Mouse (Mus musculus) liver, embryonic 13.5 days (tissue): Measurements from ENCODE around the gene Gm11060. TPM values are rescaled to one million over a fixed set of nuclear protein-coding genes. Genes with fewer than 3 reads are reported as not detected.

Experiments used
- ATAC-seq: fragments of 200-750 bp; cut with Nextera tagmentation; 2 replicates; pipeline ENCODE4 v1.8.0; 2017; ENCODE audit warnings: low read depth, mild to moderate bottlenecking, moderate number of reproducible peaks, moderate library complexity
- DNase-seq: peaks from one replicate; pipeline ENCODE4 v3.0.0; 2022
- H3K27ac ChIP-seq: fragments of 300-500 bp; sonication (generic); 2 replicates; pipeline ENCODE4 v1.5.1; 2015; ENCODE audit warnings: moderate library complexity, mild to moderate bottlenecking, inconsistent platforms
- H3K27me3 ChIP-seq: fragments of 300-500 bp; sonication (generic); 2 replicates; pipeline ENCODE4 v1.6.1; 2015; ENCODE audit warnings: mild to moderate bottlenecking, inconsistent platforms
- H3K36me3 ChIP-seq: fragments of 300-500 bp; sonication (generic); 2 replicates; pipeline ENCODE4 v1.6.1; 2015; ENCODE audit warnings: mild to moderate bottlenecking, inconsistent platforms
- H3K4me1 ChIP-seq: fragments of 300-500 bp; sonication (generic); replicated peaks from 2 replicates; pipeline ENCODE4 v1.6.1; 2015; ENCODE audit warnings: inconsistent platforms
- H3K4me2 ChIP-seq: fragments of 300-500 bp; sonication (generic); 2 replicates; pipeline ENCODE4 v1.6.1; 2015; ENCODE audit warnings: inconsistent platforms, mild to moderate bottlenecking, moderate library complexity
- H3K4me3 ChIP-seq: fragments of 300-500 bp; sonication (generic); replicated peaks from 2 replicates; pipeline ENCODE4 v1.5.1; 2015; ENCODE audit warnings: mild to moderate bottlenecking, inconsistent platforms
- H3K9ac ChIP-seq: fragments of 300-500 bp; sonication (generic); 2 replicates; pipeline ENCODE4 v1.6.1; 2015; ENCODE audit warnings: mild to moderate bottlenecking, inconsistent platforms
- H3K9me3 ChIP-seq: fragments of 300-500 bp; sonication (generic); replicated peaks from 2 replicates; pipeline ENCODE4 v1.6.1; 2016; ENCODE audit warnings: inconsistent platforms
- WGBS: fragments of 180-500 bp; shearing (Covaris S2); methylation state at CpG from one replicate; pipeline ENCODE4 v1.1.7; 2015; ENCODE audit not compliant: insufficient replicate concordance; 5-methylcytosine and 5-hydroxymethylcytosine counted together
- polyA plus RNA-seq: library from polyadenylated mRNA; unstranded; fragments of >200 nt; fragmentation: Nextera tagmentation; extraction: Ambion mirVana; gene quantifications from 2 replicates; pipeline ENCODE4 v1.2.1, GENCODE M21; 2015

Gene Gm11060
- not detected in 2 replicates for polyA plus RNA-seq

DNA sequence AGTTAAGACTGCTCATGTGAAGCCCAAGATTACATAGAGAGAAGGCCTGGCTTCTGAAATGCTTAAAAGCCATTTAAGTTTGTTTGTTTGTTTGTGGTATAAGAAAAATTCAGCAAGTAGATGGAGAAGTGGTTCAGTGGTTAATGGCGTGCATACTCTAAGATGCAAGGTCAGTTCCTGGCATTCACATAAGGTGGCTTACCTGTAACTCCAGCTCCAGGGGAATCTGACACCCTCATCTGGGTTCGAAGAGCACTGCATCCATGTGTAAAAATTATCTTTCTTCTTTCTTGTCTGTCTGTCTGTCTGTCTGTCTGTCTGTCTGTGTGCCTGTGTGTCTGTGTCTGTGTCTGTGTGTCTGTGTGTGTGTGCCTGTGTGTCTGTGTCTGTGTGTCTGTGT, at the start of gene Gm11060:
TSS of gene Gm11060 (plus strand) at position 301 of the 400 bp plus-strand sequence.
- DNase-seq (no peak), ATAC-seq (no peak)
- H3K9ac ChIP-seq = no peak within 1 kb of the TSS
- no peak within 1 kb of the TSS for H3K4me3 ChIP-seq
- H3K4me1 ChIP-seq = no peaks in the 10 kb centered on the region
- H3K36me3 ChIP-seq = no peaks in the 10 kb centered on the region
- no peaks in the 10 kb centered on the region for H3K9me3 ChIP-seq
- WGBS = 56% methylated on average over 2 of the region's 2 CpGs
- H3K27ac ChIP-seq = no peak within 1 kb of the TSS
- H3K4me2 ChIP-seq = no peak within 1 kb of the TSS
- no peaks in the 10 kb centered on the region for H3K27me3 ChIP-seq

DNA sequence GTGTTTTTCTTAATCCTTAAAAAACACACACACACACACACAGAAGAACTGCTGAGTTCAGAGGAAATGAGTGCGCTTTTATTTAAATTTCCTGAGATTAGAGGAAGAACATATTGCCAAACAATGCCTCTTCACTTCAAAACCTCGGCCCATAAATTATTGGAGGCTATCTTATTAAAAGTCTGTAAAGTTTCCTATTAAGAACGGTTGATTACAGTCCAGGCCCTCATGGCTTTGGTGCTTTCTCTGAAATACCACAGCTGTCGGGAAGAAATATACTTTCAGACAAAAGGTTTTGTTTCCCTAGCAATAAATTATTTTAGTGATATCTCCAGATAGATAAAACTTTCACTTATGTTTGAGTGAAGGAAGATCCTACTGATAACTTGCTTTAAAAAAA, 48.7 kb upstream of the Gm11060 start:
- Histone ChIP-seq H3K4me1 (peaks cover 6% of the 10 kb centered on the region), H3K4me3 (no peak overlapping the region), H3K27me3 (no peaks in the 10 kb centered on the region), H3K9ac (no peak overlapping the region), H3K4me2 (no peak overlapping the region), H3K27ac (no peak overlapping the region), H3K36me3 (no peaks in the 10 kb centered on the region), H3K9me3 (no peaks in the 10 kb centered on the region)
- 56% methylated on average over 4 of the region's 4 CpGs for WGBS
- DNase-seq = no peak
- no peak for ATAC-seq

DNA sequence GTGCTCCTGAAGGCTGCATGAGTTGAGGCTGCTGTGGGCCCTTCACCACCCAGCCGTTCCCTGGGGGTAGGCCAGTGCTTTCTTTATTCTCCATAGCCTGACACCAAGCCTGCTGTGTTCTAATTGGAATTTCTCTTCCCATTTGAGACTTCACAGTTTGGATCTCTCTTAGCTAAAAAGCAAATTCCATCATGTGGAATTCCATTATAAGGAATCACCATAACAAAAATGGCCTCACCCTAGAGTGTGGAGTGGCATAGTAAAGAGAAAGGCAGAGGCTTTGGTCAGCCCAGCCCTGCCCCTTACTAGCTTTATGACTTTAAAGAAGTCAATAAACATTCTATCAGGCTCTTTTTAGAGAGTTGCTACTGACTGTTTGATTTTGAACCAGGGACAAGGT, 43.5 kb upstream of the Gm11060 start:
- Histone ChIP-seq H3K4me3 (no peak overlapping the region), H3K9me3 (no peaks in the 10 kb centered on the region), H3K27me3 (0 out of 2 replicates have a peak, but pooled peaks cover 4% of the 10 kb centered on the region), H3K4me1 (no peaks in the 10 kb centered on the region), H3K9ac (no peak overlapping the region), H3K4me2 (no peak overlapping the region), H3K36me3 (no peaks in the 10 kb centered on the region), H3K27ac (no peak overlapping the region)
- no peak for ATAC-seq
- no peak for DNase-seq
- WGBS = 64% methylated on average over 1 of the region's 1 CpGs

DNA sequence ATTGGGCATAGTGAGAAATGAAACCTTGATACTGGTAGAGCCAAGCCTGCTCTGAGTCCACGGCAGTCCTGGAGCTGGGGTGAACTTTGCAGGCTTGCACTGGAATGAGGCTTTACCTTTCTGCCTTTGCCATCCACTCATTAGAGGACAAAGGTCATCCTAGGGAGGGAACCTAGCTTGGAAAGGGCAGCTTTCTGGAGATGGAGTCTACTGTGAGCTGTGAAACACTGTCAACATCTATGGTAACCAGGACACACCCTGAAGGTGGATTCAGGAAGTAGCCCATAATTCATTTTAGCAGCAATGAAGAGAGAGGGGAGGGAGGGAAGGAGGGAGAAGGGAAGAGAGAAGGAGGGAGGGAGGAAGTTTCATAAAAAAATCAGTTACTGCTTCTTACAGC, 36.3 kb upstream of the Gm11060 start:
- Histone ChIP-seq H3K4me3 (no peak overlapping the region), H3K36me3 (no peaks in the 10 kb centered on the region), H3K9me3 (no peaks in the 10 kb centered on the region), H3K9ac (no peak overlapping the region), H3K27ac (no peak overlapping the region), H3K27me3 (no peaks in the 10 kb centered on the region), H3K4me2 (no peak overlapping the region), H3K4me1 (peaks cover 8% of the 10 kb centered on the region)
- ATAC-seq = 0 out of 2 replicates have a peak, but pooled peaks have one; percentile 18
- WGBS = 50% methylated on average over 1 of the region's 1 CpGs
- no peak for DNase-seq

DNA sequence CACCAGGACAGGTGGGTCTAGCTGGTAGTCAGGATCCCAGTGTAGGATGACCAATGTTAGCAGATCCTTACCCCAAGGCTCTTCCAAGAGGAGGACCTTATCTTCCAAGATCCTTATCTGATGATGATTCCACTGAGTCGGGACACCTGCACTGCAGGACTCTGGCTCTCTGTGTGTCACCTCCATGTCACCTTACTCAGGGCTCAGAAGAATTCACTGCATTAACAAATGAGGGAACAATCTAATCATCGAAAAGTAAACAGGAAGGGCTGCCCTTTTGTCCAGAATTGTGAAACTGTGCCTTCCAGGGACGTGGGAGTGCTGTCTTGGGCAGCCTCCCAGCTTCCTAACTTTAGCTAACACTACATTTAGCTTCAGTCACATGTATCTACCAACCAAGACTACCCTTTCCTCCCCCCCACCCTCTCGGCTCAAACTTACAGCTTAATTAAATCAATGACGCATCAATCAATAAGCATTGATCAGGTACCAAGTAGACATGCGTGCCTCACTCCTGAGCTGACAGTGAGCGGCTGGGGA, 33.2 kb upstream of the Gm11060 start:
- Histone ChIP-seq H3K36me3 (no peaks in the 10 kb centered on the region), H3K27me3 (no peaks in the 10 kb centered on the region), H3K4me1 (peaks cover 8% of the 10 kb centered on the region), H3K9me3 (no peaks in the 10 kb centered on the region), H3K4me2 (no peak overlapping the region), H3K4me3 (no peak overlapping the region), H3K9ac (no peak overlapping the region), H3K27ac (no peak overlapping the region)
- no peak for ATAC-seq
- 52% methylated on average over 7 of the region's 7 CpGs for WGBS
- no peak for DNase-seq

DNA sequence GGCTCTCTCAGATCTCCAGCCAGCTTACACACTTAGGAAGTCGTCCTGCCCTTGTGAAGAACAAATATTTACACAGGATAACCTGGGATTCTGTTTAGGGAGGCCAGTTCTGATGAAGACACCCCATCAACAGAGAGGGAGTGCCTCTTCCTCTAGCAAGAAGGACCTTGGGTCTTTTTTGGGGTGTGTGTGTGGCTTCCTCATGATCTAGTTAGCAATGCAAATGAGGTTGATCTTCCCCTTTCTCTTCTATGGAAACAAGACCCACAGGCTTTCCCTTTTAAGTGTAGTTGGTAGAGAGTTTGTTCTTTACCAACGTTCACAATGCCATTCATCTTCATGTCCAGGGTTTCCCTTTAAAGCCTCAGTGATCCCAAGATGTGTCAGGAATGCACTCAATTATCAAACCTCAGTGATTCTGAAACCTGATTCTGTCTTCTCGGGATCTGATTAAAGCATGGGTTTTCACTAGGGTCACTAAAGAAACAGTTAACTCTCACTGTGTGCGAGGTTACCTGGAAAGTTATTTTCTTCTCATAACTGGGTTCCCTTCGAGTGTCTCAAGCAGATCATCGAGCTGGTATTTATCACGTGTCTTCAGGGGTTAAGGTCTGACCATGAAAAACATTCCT, 29.0 kb upstream of the Gm11060 start:
- 39% methylated on average over 7 of the region's 7 CpGs for WGBS
- no peak overlapping the region for H3K27ac ChIP-seq
- H3K4me3 ChIP-seq = no peak overlapping the region
- no peak for ATAC-seq
- no peak overlapping the region for H3K4me2 ChIP-seq
- H3K27me3 ChIP-seq = no peaks in the 10 kb centered on the region
- no peak overlapping the region for H3K9ac ChIP-seq
- no peaks in the 10 kb centered on the region for H3K9me3 ChIP-seq
- DNase-seq = no peak
- peaks cover 4% of the 10 kb centered on the region for H3K4me1 ChIP-seq
- H3K36me3 ChIP-seq = no peaks in the 10 kb centered on the region

DNA sequence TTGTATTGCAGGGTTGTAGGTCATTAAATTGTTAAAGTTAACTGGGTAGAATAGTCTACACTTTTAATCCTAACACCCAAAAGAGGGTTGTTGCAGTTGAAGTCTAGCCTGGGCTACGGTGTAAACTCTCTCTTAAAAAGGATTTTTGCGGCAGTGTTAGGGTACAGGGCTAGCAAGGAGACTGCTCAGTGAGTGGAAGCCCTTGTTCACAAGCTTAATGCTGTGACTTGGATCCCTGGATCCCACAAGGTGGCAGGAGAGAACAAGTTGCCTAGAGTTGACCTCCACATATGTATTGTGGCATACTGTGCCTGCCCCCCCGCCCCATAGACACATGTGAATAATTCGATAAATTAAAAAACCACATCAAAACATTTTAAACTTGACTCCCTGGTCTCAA, 19.3 kb upstream of the Gm11060 start:
- WGBS = 56% methylated on average over 4 of the region's 4 CpGs
- Histone ChIP-seq H3K36me3 (no peaks in the 10 kb centered on the region), H3K9me3 (no peaks in the 10 kb centered on the region), H3K4me2 (no peak overlapping the region), H3K4me3 (no peak overlapping the region), H3K27ac (no peak overlapping the region), H3K27me3 (no peaks in the 10 kb centered on the region), H3K4me1 (no peaks in the 10 kb centered on the region), H3K9ac (no peak overlapping the region)
- no peak for ATAC-seq
- DNase-seq = no peak

DNA sequence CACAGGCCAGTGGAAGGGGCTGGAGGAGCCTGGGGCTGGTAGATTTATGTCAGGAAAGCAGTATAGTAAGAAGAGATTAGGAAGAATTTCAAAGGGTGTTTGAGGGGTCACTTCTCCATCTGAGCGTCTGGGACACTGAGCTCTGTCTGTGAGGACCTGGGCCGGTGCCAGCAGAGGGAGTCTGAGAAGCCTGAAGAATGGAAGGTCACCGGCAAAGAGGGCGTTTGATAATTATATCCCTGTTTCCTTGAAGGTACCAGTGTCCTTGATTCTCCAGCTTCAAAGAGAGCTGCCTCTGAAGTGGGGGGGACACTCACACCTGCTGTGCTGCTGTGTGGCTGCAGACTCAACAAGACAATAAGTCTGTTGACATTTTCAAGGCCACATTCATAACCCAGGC, 17.6 kb upstream of the Gm11060 start:
- no peak overlapping the region for H3K27ac ChIP-seq
- DNase-seq = no peak
- no peak overlapping the region for H3K4me2 ChIP-seq
- no peaks in the 10 kb centered on the region for H3K9me3 ChIP-seq
- no peaks in the 10 kb centered on the region for H3K36me3 ChIP-seq
- H3K4me3 ChIP-seq = no peak overlapping the region
- 36% methylated on average over 4 of the region's 4 CpGs for WGBS
- no peak for ATAC-seq
- no peaks in the 10 kb centered on the region for H3K27me3 ChIP-seq
- no peaks in the 10 kb centered on the region for H3K4me1 ChIP-seq
- H3K9ac ChIP-seq = no peak overlapping the region

DNA sequence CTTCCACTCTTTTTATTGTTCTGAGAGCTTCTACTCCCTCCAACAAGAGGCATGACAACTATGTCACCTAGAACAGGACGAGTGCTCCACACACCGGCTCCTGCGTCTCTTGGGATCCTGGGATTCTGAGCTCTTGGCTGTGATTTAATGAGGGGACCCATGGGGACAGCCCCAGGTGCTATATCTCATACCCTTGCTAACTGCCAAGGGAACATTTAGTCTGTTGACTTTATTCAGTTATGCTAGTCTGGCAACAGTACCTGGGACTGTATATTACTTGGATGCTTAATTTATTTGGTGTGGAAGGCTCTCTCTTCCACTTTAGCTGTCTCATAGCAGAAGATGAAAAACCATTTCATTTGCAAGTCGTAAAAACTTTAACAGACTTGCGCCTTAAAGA, 16.0 kb upstream of the Gm11060 start:
- Histone ChIP-seq H3K9me3 (no peaks in the 10 kb centered on the region), H3K4me3 (no peak overlapping the region), H3K36me3 (no peaks in the 10 kb centered on the region), H3K9ac (no peak overlapping the region), H3K27me3 (no peaks in the 10 kb centered on the region), H3K27ac (no peak overlapping the region), H3K4me2 (no peak overlapping the region), H3K4me1 (no peaks in the 10 kb centered on the region)
- no peak for DNase-seq
- no peak for ATAC-seq
- WGBS = 69% methylated on average over 5 of the region's 5 CpGs

DNA sequence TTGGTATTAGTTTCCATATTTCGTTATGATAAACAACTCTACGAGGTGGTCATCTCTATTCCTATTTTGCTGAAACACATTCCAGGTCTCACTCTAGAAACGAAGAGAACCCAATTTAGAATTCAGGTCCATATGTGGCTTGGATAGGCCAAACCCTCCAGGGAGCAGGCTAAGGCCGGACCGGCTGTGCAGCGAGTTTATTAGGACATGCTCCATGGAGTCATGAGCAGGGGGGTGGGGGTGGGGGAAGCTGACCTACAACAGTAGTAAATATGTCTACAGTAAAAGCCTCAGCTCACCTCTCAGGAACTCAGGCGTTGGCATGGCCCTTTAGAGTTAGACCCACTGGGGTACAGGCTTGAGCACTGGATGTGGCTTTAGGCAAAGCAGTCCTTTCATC, 14.7 kb upstream of the Gm11060 start:
- no peak for DNase-seq
- no peak overlapping the region for H3K4me2 ChIP-seq
- no peak overlapping the region for H3K9ac ChIP-seq
- no peaks in the 10 kb centered on the region for H3K36me3 ChIP-seq
- 74% methylated on average over 7 of the region's 7 CpGs for WGBS
- H3K9me3 ChIP-seq = no peaks in the 10 kb centered on the region
- H3K27ac ChIP-seq = no peak overlapping the region
- ATAC-seq = no peak
- H3K4me1 ChIP-seq = no peaks in the 10 kb centered on the region
- no peaks in the 10 kb centered on the region for H3K27me3 ChIP-seq
- no peak overlapping the region for H3K4me3 ChIP-seq

DNA sequence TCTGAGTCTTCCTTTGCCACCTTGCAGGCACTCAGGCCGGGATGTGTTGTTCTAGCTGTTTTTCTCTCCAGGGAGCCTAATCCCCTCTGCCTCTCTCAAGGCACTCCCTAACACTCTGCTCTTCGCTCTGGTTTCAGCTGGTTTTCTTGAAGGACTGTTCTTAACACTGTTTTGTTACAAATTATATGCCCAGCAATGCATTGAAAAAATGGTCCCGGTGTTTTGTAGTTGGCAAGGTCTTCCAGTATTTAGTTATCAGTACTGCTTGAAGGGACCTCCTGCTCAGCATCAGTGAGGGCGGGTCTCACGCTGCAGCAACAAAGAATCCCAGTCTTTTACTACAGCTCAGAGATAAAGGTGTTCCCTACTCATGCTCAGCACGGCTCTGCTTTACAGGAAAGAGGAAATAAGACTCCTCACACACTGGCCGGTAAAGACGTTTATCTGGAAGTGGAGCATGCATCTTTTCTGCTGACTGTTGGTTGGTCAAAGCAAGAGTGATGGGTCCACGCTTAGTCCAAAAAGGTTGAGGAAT, 9.5 kb upstream of the Gm11060 start:
- Histone ChIP-seq H3K27ac (no peak overlapping the region), H3K9me3 (no peaks in the 10 kb centered on the region), H3K4me2 (no peak overlapping the region), H3K4me1 (no peaks in the 10 kb centered on the region), H3K4me3 (no peak overlapping the region), H3K36me3 (no peaks in the 10 kb centered on the region), H3K27me3 (no peaks in the 10 kb centered on the region), H3K9ac (no peak overlapping the region)
- DNase-seq (no peak), ATAC-seq (no peak)
- 19% methylated on average over 9 of the region's 9 CpGs for WGBS

DNA sequence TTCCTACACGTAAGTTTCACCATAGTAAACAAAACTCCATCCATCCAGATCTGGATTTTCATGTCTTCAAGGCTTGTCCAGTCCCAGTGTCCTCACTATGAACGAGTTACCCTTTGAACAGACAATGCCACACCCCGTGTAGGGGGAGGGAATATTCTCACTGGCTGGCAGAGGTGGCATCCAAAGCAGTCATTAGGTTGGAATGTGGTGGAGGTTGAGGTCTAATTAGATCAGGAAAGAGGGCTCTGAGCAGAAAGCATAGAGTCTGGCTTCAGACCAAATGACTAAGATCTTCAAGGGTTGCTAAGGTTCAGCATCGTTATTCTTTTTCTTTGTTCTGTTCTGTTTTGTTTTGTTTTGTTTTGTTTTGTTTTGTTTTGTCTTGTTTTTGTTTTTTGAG, 7.8 kb upstream of the Gm11060 start:
- WGBS = 54% methylated on average over 4 of the region's 4 CpGs
- no peaks in the 10 kb centered on the region for H3K9me3 ChIP-seq
- H3K4me1 ChIP-seq = no peaks in the 10 kb centered on the region
- H3K9ac ChIP-seq = no peak overlapping the region
- no peak for ATAC-seq
- H3K4me2 ChIP-seq = no peak overlapping the region
- no peaks in the 10 kb centered on the region for H3K36me3 ChIP-seq
- no peak overlapping the region for H3K27ac ChIP-seq
- H3K4me3 ChIP-seq = no peak overlapping the region
- DNase-seq = no peak
- H3K27me3 ChIP-seq = no peaks in the 10 kb centered on the region
